Mouse (Mus musculus): ENCODE data around the gene Rps27. TPM values are rescaled to one million over a fixed set of nuclear protein-coding genes. Genes with fewer than 3 reads are reported as not detected.

Rps27 gene
- polyA plus RNA-seq, 1 experiment = 4,707 TPM

DNA sequence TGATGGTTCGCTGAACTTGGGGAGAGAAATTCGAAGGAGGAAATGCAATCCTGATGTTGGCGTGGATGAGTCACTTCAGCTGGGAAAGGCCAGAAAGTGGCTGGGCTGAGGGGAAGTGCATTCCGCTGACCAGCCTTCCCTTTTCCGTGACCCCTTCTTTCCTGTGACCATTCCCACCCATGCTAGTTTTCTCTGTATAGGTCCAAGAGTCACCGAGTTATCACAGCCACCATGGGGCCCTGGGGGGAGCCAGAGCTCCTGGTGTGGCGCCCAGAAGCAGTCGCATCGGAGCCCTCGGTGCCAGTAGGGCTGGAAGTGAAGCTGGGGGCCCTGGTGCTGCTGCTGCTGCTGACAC, 35.3 kb upstream of the Rps27 start:
- peaks cover 13% of the 10 kb centered on the region for H3K36me3 ChIP-seq (ENCODE audit: control insufficient read depth, insufficient read depth)
- peaks cover 14% of the 10 kb centered on the region for H3K79me2 ChIP-seq (ENCODE audit: control insufficient read depth, insufficient read depth)
- H3K79me3 ChIP-seq (ENCODE audit: low read depth) = no peaks in the 10 kb centered on the region
- H3K4me3 ChIP-seq (ENCODE audit: insufficient read depth, poor library complexity, severe bottlenecking) = peak overlapping the region; percentile 85
- TF ChIP-seq MYOG (IDR thresholded peaks at IDR 0.05; ENCODE audit: control insufficient read depth, extremely low read depth, insufficient read length) = no peak
- no peaks in the 10 kb centered on the region for H3K27me3 ChIP-seq (ENCODE audit: control insufficient read depth, insufficient read depth, insufficient read length)
- H3ac ChIP-seq (ENCODE audit: control insufficient read depth, insufficient read length, low read depth) = peak overlapping the region; percentile 87

DNA sequence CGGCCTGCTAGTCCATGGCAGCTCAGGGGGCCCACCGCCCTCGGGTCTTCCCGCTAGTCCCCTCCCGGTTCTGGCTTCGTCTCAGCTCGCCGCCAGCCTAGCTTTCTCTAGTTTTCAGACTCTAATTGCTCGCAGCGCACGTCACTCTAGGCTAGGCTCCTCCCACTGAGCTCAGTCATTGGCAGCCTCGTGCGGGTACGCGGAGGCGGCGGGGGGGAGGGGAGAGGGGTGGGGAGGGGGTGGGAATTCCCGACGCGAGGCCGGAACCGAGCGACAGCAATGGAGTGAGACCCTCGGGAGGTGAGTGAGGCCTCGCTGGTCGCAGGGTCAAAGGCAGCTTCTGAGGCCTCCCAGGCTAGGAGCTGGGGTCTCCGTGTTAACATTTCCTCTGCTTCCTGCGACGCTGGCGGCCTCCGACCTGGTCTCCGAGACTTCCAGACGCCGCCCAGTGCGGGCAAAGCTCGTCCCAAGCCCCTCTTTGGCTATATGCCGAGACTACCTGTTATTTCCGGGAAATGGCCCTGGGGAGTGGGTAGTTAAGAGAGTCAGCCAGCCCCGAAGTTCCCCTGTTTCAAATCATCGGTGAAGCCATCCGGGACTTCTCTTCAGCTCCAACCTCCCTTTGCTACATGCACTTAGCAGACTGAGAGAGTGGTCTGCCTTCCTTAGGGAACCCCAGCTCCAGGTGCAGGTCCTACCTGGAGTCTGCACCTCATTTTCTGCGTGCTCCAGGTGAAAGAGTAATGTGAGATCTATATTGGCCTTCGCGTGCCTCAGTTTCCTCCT, 34.7 kb upstream of the Rps27 start, which contains the start of gene Slc39a1:
TSS of gene Slc39a1 (plus strand) at position 213 of the 786 bp plus-strand sequence.
- TF ChIP-seq CEBPB (IDR thresholded peaks at IDR 0.05; ENCODE audit: low read depth) = no peak
- TF ChIP-seq FOSL1 (IDR thresholded peaks at IDR 0.05; ENCODE audit: insufficient read depth, low read length, poor library complexity, severe bottlenecking) = no peak
- TF ChIP-seq MYOG (IDR thresholded peaks at IDR 0.05; ENCODE audit: control insufficient read depth, extremely low read depth, insufficient read length) = no peak
- TF ChIP-seq CTCF (IDR thresholded peaks at IDR 0.05; ENCODE audit: control insufficient read depth, insufficient read depth, insufficient read length) = no peak
- peak; percentile 46 for TF ChIP-seq MAX (IDR thresholded peaks at IDR 0.05)
- Histone ChIP-seq H3K79me2 (ENCODE audit: control insufficient read depth, insufficient read depth) (peaks cover 14% of the 10 kb centered on the region), H3K27me3 (ENCODE audit: control insufficient read depth, insufficient read depth, insufficient read length) (no peaks in the 10 kb centered on the region), H3K36me3 (ENCODE audit: control insufficient read depth, insufficient read depth) (peaks cover 13% of the 10 kb centered on the region), H3K79me3 (ENCODE audit: low read depth) (no peaks in the 10 kb centered on the region), H3ac (ENCODE audit: control insufficient read depth, insufficient read length, low read depth) (peak within 1 kb of the TSS; percentile 87), H3K4me3 (ENCODE audit: insufficient read depth, poor library complexity, severe bottlenecking) (peak within 1 kb of the TSS; percentile 85)

DNA sequence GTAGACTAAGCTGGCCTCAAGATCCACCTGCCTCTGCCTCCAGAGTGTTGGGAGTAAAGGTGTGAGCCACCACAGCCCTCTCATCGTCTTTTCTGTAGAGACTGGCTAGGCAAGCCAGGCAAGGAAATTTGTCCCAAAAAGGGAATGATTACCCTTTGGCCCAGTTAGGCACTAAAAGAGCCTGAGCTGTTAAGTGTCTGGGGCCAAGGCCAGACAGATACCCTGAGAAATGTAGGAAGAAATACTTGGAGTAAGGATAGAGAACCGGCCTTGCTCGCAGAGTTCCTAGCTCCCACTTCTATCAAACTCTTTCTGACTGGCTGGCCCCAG, 34.1 kb upstream of the Rps27 start:
- Histone ChIP-seq H3K27me3 (ENCODE audit: control insufficient read depth, insufficient read depth, insufficient read length) (no peaks in the 10 kb centered on the region), H3K79me2 (ENCODE audit: control insufficient read depth, insufficient read depth) (peaks cover 14% of the 10 kb centered on the region), H3K36me3 (ENCODE audit: control insufficient read depth, insufficient read depth) (peaks cover 13% of the 10 kb centered on the region), H3K4me3 (ENCODE audit: insufficient read depth, poor library complexity, severe bottlenecking) (peak overlapping the region; percentile 85), H3ac (ENCODE audit: control insufficient read depth, insufficient read length, low read depth) (peak overlapping the region; percentile 57), H3K79me3 (ENCODE audit: low read depth) (no peaks in the 10 kb centered on the region)
- TF ChIP-seq MYOG (IDR thresholded peaks at IDR 0.05; ENCODE audit: control insufficient read depth, extremely low read depth, insufficient read length) (no peak), MAX (IDR thresholded peaks at IDR 0.05) (no peak), CTCF (IDR thresholded peaks at IDR 0.05; ENCODE audit: control insufficient read depth, insufficient read depth, insufficient read length) (no peak), MYOD1 (IDR thresholded peaks at IDR 0.05; ENCODE audit: control insufficient read depth, insufficient read length, low read depth) (no peak), USF1 (IDR thresholded peaks at IDR 0.05; ENCODE audit: low read depth) (no peak), FOSL1 (IDR thresholded peaks at IDR 0.05; ENCODE audit: insufficient read depth, low read length, poor library complexity, severe bottlenecking) (no peak), CEBPB (IDR thresholded peaks at IDR 0.05; ENCODE audit: low read depth) (no peak)

DNA sequence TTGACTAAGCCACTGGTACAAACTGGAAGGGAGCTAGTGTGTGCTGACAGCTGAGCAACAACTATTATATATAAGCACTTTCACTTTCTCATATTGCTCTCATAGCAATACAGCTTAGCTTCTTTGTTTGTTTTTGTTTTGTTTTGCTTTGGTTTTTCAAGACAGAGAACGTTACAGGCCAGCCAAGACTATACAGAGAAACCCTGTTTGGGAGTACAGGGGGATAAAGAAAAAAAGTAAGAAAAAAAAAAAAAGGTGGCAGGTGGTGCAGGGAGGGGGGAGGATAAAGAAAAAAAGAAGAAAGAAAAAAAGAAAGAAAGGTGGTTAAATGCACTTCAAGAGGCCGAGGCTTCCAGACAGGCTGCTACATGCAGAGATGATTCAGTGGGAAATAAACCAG, 32.0 kb upstream of the Rps27 start:
- Histone ChIP-seq H3K4me3 (ENCODE audit: insufficient read depth, poor library complexity, severe bottlenecking) (no peak overlapping the region), H3K27me3 (ENCODE audit: control insufficient read depth, insufficient read depth, insufficient read length) (no peaks in the 10 kb centered on the region), H3K36me3 (ENCODE audit: control insufficient read depth, insufficient read depth) (peaks cover 4% of the 10 kb centered on the region), H3K79me2 (ENCODE audit: control insufficient read depth, insufficient read depth) (peaks cover 14% of the 10 kb centered on the region), H3K79me3 (ENCODE audit: low read depth) (no peaks in the 10 kb centered on the region), H3ac (ENCODE audit: control insufficient read depth, insufficient read length, low read depth) (no peak overlapping the region)
- TF ChIP-seq MYOG (IDR thresholded peaks at IDR 0.05; ENCODE audit: control insufficient read depth, extremely low read depth, insufficient read length) = no peak
- no peak for TF ChIP-seq FOSL1 (IDR thresholded peaks at IDR 0.05; ENCODE audit: insufficient read depth, low read length, poor library complexity, severe bottlenecking)
- TF ChIP-seq CTCF (IDR thresholded peaks at IDR 0.05; ENCODE audit: control insufficient read depth, insufficient read depth, insufficient read length) = no peak
- TF ChIP-seq MYOD1 (IDR thresholded peaks at IDR 0.05; ENCODE audit: control insufficient read depth, insufficient read length, low read depth) = no peak
- TF ChIP-seq CEBPB (IDR thresholded peaks at IDR 0.05; ENCODE audit: low read depth) = no peak
- TF ChIP-seq MAX (IDR thresholded peaks at IDR 0.05) = no peak

DNA sequence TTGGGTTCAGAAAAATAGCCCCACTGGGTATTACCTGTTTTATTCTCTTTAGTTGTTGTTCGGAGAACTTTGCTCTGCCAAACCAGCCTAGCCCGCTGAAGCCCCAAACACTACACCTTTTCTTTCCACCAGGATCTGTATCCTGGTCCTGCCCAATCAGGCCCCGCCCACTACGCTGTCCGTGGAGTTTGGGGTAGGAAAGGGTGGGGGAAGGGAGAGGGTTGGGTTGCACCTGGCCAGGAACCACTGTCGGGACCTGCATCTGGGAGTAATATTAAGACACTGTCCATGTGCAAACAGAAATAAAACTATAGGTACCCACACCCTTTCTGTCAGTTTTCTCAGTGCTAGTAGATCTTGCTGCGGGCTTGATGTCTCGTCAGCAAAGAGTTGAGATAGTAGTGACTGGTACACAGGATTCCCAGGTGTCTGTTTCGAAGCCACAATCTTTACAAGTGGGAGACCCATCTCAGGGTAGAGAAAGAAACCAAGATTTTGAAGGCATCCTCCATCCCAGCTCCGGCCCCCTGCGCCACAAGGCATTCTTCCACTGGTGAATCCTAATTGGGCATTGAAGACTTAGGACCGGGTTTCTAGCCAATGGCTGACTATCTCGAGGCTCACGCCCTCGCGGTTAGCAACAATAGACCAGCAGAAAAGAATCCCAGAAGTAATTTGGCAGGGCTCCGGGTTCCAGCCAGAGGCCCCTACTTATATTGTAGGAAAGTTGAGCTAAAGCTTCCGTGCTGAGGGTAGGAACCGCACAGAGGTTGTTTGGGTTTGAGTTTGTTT, 29.7 kb upstream of the Rps27 start, which contains the start of gene Creb3l4:
TSS of gene Creb3l4 (minus strand) at position 529 of the 792 bp plus-strand sequence.
- Histone ChIP-seq H3K36me3 (ENCODE audit: control insufficient read depth, insufficient read depth) (no peaks in the 10 kb centered on the region), H3K79me3 (ENCODE audit: low read depth) (no peaks in the 10 kb centered on the region)

More for the DNA sequence above, 29.7 kb upstream of the Rps27 start, which contains the start of gene Creb3l4:
- H3K27me3 ChIP-seq (ENCODE audit: control insufficient read depth, insufficient read depth, insufficient read length) = no peaks in the 10 kb centered on the region
- peaks cover 2% of the 10 kb centered on the region for H3K79me2 ChIP-seq (ENCODE audit: control insufficient read depth, insufficient read depth)
- no peak within 1 kb of the TSS for H3ac ChIP-seq (ENCODE audit: control insufficient read depth, insufficient read length, low read depth)
- no peak within 1 kb of the TSS for H3K4me3 ChIP-seq (ENCODE audit: insufficient read depth, poor library complexity, severe bottlenecking)
- TF ChIP-seq MAX (IDR thresholded peaks at IDR 0.05) (no peak), MYOG (IDR thresholded peaks at IDR 0.05; ENCODE audit: control insufficient read depth, extremely low read depth, insufficient read length) (no peak), FOSL1 (IDR thresholded peaks at IDR 0.05; ENCODE audit: insufficient read depth, low read length, poor library complexity, severe bottlenecking) (no peak), CTCF (IDR thresholded peaks at IDR 0.05; ENCODE audit: control insufficient read depth, insufficient read depth, insufficient read length) (no peak), USF1 (IDR thresholded peaks at IDR 0.05; ENCODE audit: low read depth) (no peak), MYOD1 (IDR thresholded peaks at IDR 0.05; ENCODE audit: control insufficient read depth, insufficient read length, low read depth) (no peak), CEBPB (IDR thresholded peaks at IDR 0.05; ENCODE audit: low read depth) (no peak)

Data from C2C12 (cell line).